Mouse (Mus musculus): Measurements from ENCODE around the gene Aqp11. TPM values are rescaled to one million over a fixed set of nuclear protein-coding genes. Genes with fewer than 3 reads are reported as not detected.
A peak's percentile ranks its signal among the peaks of the same experiment; 100 is the strongest.

Gene Aqp11
- polyA plus RNA-seq (2015; fragmentation: Nextera tagmentation; extraction: Ambion mirVana), result 51.0 and 55.0 TPM in 2 replicates

DNA sequence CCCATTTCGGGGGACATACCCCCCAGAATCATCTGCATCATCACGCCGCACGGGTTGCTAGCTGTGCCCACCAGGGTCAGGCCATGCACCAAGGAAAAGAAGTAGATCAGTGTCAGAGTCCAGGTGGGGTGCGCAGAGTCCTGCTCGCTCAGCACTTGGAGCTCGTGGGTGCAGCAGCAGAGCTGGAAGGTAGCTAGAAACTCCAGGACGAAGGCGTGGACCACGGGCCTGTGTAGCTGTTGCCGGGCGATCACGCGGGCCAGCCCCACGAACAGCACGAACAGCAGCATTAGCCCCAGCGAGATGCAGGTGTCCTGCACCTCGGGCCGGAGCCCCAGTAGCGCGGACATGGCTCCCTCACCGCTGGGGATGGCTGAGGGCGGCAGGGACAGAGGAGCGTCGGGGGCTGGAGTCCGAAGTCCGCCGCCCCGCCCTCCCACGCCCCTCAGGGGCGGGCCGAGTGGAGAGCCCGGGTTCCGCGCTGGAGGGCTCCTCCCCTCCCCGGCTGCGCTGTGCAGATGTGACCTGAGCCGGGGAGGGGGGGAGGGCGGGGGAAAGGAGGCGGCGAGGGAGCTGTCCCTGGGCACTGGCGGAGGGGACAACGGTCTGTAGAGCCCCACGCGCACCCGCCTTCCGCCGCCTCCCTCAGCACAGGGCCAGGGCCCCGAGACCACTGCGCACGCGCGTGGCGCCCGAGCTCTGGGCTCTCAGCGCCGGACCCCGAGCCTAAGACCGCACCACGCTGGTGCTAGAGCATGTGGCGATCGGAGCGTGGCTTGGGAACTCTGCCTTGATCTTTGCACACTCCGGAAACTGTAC is at the start of gene Aqp11:
Aqp11 (minus strand) TSS at position 652 of the 819 bp plus-strand sequence.
- Histone ChIP-seq H3K9me3 (ENCODE audit: low read length) (no peaks in the 10 kb centered on the region), H3K4me1 (ENCODE audit: insufficient read depth) (peaks cover 35% of the 10 kb centered on the region), H3K36me3 (replicated peaks; ENCODE audit: insufficient read depth, low read length) (no peaks in the 10 kb centered on the region), H3K9ac (replicated peaks) (peak within 1 kb of the TSS; percentile 79), H3K4me2 (ENCODE audit: low read depth, low read length) (peak within 1 kb of the TSS; percentile 94), H3K27ac (ENCODE audit: low read depth) (peak within 1 kb of the TSS; percentile 92), H3K27me3 (ENCODE audit: insufficient read depth, low read length) (no peaks in the 10 kb centered on the region), H3K4me3 (ENCODE audit: low read depth, low read length) (peak within 1 kb of the TSS; percentile 74)
- DNase-seq (peak; percentile 95), ATAC-seq (peak; percentile 91)
- WGBS (ENCODE audit: insufficient replicate concordance), result under 1% methylated on average over 59 of the region's 64 CpGs
- no peak for TF ChIP-seq EP300 (IDR thresholded peaks at IDR 0.05; ENCODE audit: low read depth)

DNA sequence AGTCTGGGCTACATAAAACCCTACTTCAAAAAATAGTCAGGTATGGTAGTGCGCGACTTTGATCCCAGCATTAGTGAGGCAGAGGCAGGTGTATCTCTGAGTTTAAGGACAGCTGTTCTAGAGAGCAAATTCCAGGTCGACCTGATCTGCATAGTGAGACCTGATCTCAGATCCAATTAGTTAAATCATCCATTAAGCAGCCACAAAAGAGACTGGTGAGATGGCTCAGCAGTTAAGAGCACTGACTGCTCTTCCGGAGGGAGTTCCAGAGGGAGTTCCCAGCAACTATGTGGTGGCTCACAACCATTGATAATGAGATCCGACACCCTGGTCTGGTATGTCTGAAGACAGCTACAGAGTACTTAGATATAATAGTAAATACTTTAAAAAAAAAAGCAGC is 45.4 kb upstream of the Aqp11 start:
- WGBS (ENCODE audit: insufficient replicate concordance), result 60% methylated on average over 5 of the region's 5 CpGs
- Histone ChIP-seq H3K36me3 (replicated peaks; ENCODE audit: insufficient read depth, low read length) (no peaks in the 10 kb centered on the region), H3K4me1 (ENCODE audit: insufficient read depth) (peaks cover 3% of the 10 kb centered on the region), H3K4me3 (ENCODE audit: low read depth, low read length) (no peak overlapping the region), H3K27me3 (ENCODE audit: insufficient read depth, low read length) (peaks cover 12% of the 10 kb centered on the region), H3K9me3 (ENCODE audit: low read length) (no peaks in the 10 kb centered on the region), H3K27ac (ENCODE audit: low read depth) (no peak overlapping the region), H3K4me2 (ENCODE audit: low read depth, low read length) (no peak overlapping the region), H3K9ac (replicated peaks) (no peak overlapping the region)
- TF ChIP-seq CTCF (IDR thresholded peaks at IDR 0.05; ENCODE audit: low read depth), result no peak
- no peak for TF ChIP-seq EP300 (IDR thresholded peaks at IDR 0.05; ENCODE audit: low read depth)
- ATAC-seq (no peak), DNase-seq (no peak)

- H3K4me3 ChIP-seq (ENCODE audit: low read depth, low read length), result no peak overlapping the region
- no peaks in the 10 kb centered on the region for H3K36me3 ChIP-seq (replicated peaks; ENCODE audit: insufficient read depth, low read length)
- ATAC-seq (no peak), DNase-seq (no peak)
- peaks cover 2% of the 10 kb centered on the region; the same call in 1 of the 2 replicates for H3K9me3 ChIP-seq (ENCODE audit: low read length)
- TF ChIP-seq CTCF (IDR thresholded peaks at IDR 0.05; ENCODE audit: low read depth) (no peak), EP300 (IDR thresholded peaks at IDR 0.05; ENCODE audit: low read depth) (no peak)
- 66% methylated on average over 8 of the region's 8 CpGs for WGBS (ENCODE audit: insufficient replicate concordance)
- H3K4me2 ChIP-seq (ENCODE audit: low read depth, low read length), result no peak overlapping the region
- H3K4me1 ChIP-seq (ENCODE audit: insufficient read depth), result no peaks in the 10 kb centered on the region
- H3K9ac ChIP-seq (replicated peaks), result no peak overlapping the region
- no peaks in the 10 kb centered on the region for H3K27me3 ChIP-seq (ENCODE audit: insufficient read depth, low read length)
- H3K27ac ChIP-seq (ENCODE audit: low read depth), result no peak overlapping the region
Observed at GRCm38 (mm10) chr7:97781496-97781895, 43.4 kb upstream of the Aqp11 start.

GRCm38 (mm10) chr7:97780815-97781214 is 42.7 kb upstream of the Aqp11 start:
- DNase-seq, result no peak
- Histone ChIP-seq H3K4me1 (ENCODE audit: insufficient read depth) (no peaks in the 10 kb centered on the region), H3K9me3 (ENCODE audit: low read length) (peaks cover 4% of the 10 kb centered on the region; the same call in 1 of the 2 replicates), H3K4me3 (ENCODE audit: low read depth, low read length) (no peak overlapping the region), H3K36me3 (replicated peaks; ENCODE audit: insufficient read depth, low read length) (no peaks in the 10 kb centered on the region), H3K4me2 (ENCODE audit: low read depth, low read length) (no peak overlapping the region), H3K27ac (ENCODE audit: low read depth) (no peak overlapping the region), H3K9ac (replicated peaks) (no peak overlapping the region), H3K27me3 (ENCODE audit: insufficient read depth, low read length) (no peaks in the 10 kb centered on the region)
- no peak for ATAC-seq
- WGBS (ENCODE audit: insufficient replicate concordance), result 20% methylated on average over 1 of the region's 1 CpGs
- TF ChIP-seq EP300 (IDR thresholded peaks at IDR 0.05; ENCODE audit: low read depth), result no peak
- TF ChIP-seq CTCF (IDR thresholded peaks at IDR 0.05; ENCODE audit: low read depth), result no peak

DNA sequence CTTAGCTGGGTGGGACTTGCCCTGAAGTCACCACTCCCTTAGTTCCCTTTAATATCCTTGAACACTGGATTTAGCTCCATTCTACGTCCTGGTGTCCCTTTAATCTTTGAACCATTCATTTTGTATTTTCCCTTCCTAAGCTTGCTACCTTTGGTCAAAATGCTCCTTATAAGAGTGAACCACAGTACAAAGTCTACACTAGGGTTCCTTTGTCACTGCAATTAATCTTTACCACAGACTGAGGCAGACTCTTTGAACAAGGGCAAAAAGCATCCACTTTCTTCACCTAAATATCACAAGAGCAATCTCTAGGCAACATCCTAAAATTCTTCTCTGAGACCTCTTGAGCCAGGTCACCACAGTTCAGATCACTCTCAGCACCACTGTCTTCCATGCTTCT is 42.1 kb upstream of the Aqp11 start:
- no peak overlapping the region for H3K9ac ChIP-seq (replicated peaks)
- no peak overlapping the region for H3K27ac ChIP-seq (ENCODE audit: low read depth)
- ATAC-seq (no peak), DNase-seq (no peak)
- TF ChIP-seq EP300 (IDR thresholded peaks at IDR 0.05; ENCODE audit: low read depth), result no peak
- TF ChIP-seq CTCF (IDR thresholded peaks at IDR 0.05; ENCODE audit: low read depth), result no peak
- H3K4me2 ChIP-seq (ENCODE audit: low read depth, low read length), result no peak overlapping the region
- 87% methylated on average over 1 of the region's 1 CpGs for WGBS (ENCODE audit: insufficient replicate concordance)
- H3K27me3 ChIP-seq (ENCODE audit: insufficient read depth, low read length), result no peaks in the 10 kb centered on the region
- no peaks in the 10 kb centered on the region for H3K36me3 ChIP-seq (replicated peaks; ENCODE audit: insufficient read depth, low read length)
- peaks cover 4% of the 10 kb centered on the region; the same call in 1 of the 2 replicates for H3K9me3 ChIP-seq (ENCODE audit: low read length)
- H3K4me3 ChIP-seq (ENCODE audit: low read depth, low read length), result no peak overlapping the region
- H3K4me1 ChIP-seq (ENCODE audit: insufficient read depth), result no peaks in the 10 kb centered on the region

DNA sequence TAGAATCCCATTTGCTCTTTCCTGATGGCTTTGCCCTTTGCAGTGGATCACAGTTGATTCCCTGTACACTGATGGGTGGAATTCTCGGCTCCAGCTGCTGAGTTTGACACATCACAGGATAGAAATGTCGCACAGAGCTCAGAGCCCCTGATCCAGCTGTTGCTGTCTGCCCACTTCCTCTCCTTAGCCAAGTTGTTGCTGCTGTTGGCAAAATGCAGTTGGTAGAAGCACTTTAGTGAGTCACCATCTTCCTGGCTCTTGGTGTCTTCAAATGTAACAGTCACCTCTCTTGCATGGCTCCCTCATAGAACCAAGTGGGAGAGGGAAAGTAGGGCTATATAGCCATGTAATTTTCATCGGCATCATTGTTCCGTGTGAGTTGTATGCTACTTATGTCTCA is 39.1 kb upstream of the Aqp11 start:
- H3K9me3 ChIP-seq (ENCODE audit: low read length), result peaks cover 4% of the 10 kb centered on the region; the same call in 1 of the 2 replicates
- TF ChIP-seq EP300 (IDR thresholded peaks at IDR 0.05; ENCODE audit: low read depth) (no peak), CTCF (IDR thresholded peaks at IDR 0.05; ENCODE audit: low read depth) (no peak)
- no peak for ATAC-seq
- H3K4me2 ChIP-seq (ENCODE audit: low read depth, low read length), result no peak overlapping the region
- no peaks in the 10 kb centered on the region for H3K27me3 ChIP-seq (ENCODE audit: insufficient read depth, low read length)
- no peaks in the 10 kb centered on the region for H3K36me3 ChIP-seq (replicated peaks; ENCODE audit: insufficient read depth, low read length)
- no peak overlapping the region for H3K27ac ChIP-seq (ENCODE audit: low read depth)
- H3K4me3 ChIP-seq (ENCODE audit: low read depth, low read length), result no peak overlapping the region
- H3K9ac ChIP-seq (replicated peaks), result no peak overlapping the region
- WGBS (ENCODE audit: insufficient replicate concordance), result 64% methylated on average over 4 of the region's 4 CpGs
- no peaks in the 10 kb centered on the region for H3K4me1 ChIP-seq (ENCODE audit: insufficient read depth)
- DNase-seq, result no peak

Data from liver, postnatal 0 days (tissue).